Mouse (Mus musculus) testis, adult 2 months (tissue): ENCODE measurements at regions not wholly inside any gene's neighbourhood (a gene's known extent, or its start where the extent isn't known, plus 50 kb on each side); places are given as distances from the start of the nearest gene placed in this dataset.

Source experiments
- CTCF ChIP-seq: fragments of 200-500 bp; IDR thresholded peaks from 2 replicates; pipeline ENCODE4 v1.5.1; 2012; ENCODE audit warnings: low read depth, mild to moderate bottlenecking, inconsistent platforms, low read length, moderate library complexity; ENCODE audit not compliant: control insufficient read depth, insufficient read depth, insufficient replicate concordance
- POLR2A ChIP-seq: fragments of 200-500 bp; IDR thresholded peaks from 2 replicates; pipeline ENCODE4 v1.6.1; 2012; ENCODE audit warnings: low read depth, mild to moderate bottlenecking, inconsistent platforms, low read length, moderate library complexity; ENCODE audit not compliant: control insufficient read depth

DNA sequence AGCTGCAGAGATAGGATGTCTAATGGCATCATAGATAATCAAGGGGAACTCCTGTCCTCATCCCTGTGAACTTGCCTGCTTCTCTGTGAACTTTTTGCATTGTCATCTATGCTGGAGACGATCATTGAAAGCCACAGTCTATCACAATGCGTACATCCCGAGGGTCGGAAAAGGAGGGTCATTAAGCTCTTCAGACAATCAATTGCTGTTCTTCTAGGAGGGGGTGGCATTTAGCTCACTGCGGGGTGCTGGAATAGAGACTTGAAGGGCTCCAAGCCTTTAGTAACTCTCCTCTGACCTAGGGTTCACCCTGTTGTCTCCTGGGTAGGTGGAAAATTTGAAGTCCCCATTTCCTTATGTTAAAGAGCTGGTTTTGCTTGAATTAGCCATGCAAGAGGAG lies 251.7 kb upstream of the Nr2f2 start:
- TF ChIP-seq POLR2A: no peak
- no peak for TF ChIP-seq CTCF
